Mouse (Mus musculus): Measurements from ENCODE around the gene Gde1. TPM values are rescaled to one million over a fixed set of nuclear protein-coding genes. Genes with fewer than 3 reads are reported as not detected.

The Gde1 gene
- polyA plus RNA-seq (2015; fragmentation: Nextera tagmentation; extraction: Ambion mirVana), result 78.2 and 80.9 TPM in 2 replicates

GRCm38 (mm10) chr7:118705101-118705961 is at the start of gene Gde1:
Gene Gde1, minus strand, starts transcription at chr7:118705778.
- Histone ChIP-seq H3K36me3 (no peaks in the 10 kb centered on the region), H3K27me3 (no peaks in the 10 kb centered on the region), H3K4me3 (peak within 1 kb of the TSS; percentile 92), H3K4me2 (peak within 1 kb of the TSS; percentile 85), H3K4me1 (peaks cover 18% of the 10 kb centered on the region), H3K9ac (peak within 1 kb of the TSS; percentile 86), H3K9me3 (no peaks in the 10 kb centered on the region), H3K27ac (peak within 1 kb of the TSS; percentile 82)
- ATAC-seq (ENCODE audit: insufficient number of reproducible peaks, low FRiP score, low TSS enrichment, low read depth), result peak; percentile 86
- under 1% methylated on average over 64 of the region's 66 CpGs for WGBS

- Histone ChIP-seq H3K36me3 (peaks cover 91% of the 10 kb centered on the region), H3K4me1 (no peaks in the 10 kb centered on the region), H3K27ac (no peak overlapping the region), H3K9ac (no peak overlapping the region), H3K4me3 (no peak overlapping the region), H3K9me3 (no peaks in the 10 kb centered on the region), H3K27me3 (no peaks in the 10 kb centered on the region), H3K4me2 (no peak overlapping the region)
- 80% methylated on average over 7 of the region's 7 CpGs for WGBS
- no peak for ATAC-seq (ENCODE audit: insufficient number of reproducible peaks, low FRiP score, low TSS enrichment, low read depth)
These were observed 46.0 kb upstream of the Gde1 start for GRCm38 (mm10) chr7:118751625-118752024.

GRCm38 (mm10) chr7:118749706-118750105 is 44.1 kb upstream of the Gde1 start:
- Histone ChIP-seq H3K9me3 (no peaks in the 10 kb centered on the region), H3K27ac (no peak overlapping the region), H3K27me3 (no peaks in the 10 kb centered on the region), H3K36me3 (peaks cover 93% of the 10 kb centered on the region), H3K4me2 (no peak overlapping the region), H3K4me1 (no peaks in the 10 kb centered on the region), H3K9ac (no peak overlapping the region), H3K4me3 (no peak overlapping the region)
- 87% methylated on average over 8 of the region's 8 CpGs for WGBS
- ATAC-seq (ENCODE audit: insufficient number of reproducible peaks, low FRiP score, low TSS enrichment, low read depth), result no peak

GRCm38 (mm10) chr7:118747891-118748672 is 42.5 kb upstream of the Gde1 start:
- Histone ChIP-seq H3K9me3 (no peaks in the 10 kb centered on the region), H3K27me3 (no peaks in the 10 kb centered on the region), H3K9ac (no peak overlapping the region), H3K27ac (no peak overlapping the region), H3K4me1 (no peaks in the 10 kb centered on the region), H3K36me3 (peaks cover 89% of the 10 kb centered on the region), H3K4me2 (no peak overlapping the region), H3K4me3 (no peak overlapping the region)
- 88% methylated on average over 12 of the region's 12 CpGs for WGBS
- ATAC-seq (ENCODE audit: insufficient number of reproducible peaks, low FRiP score, low TSS enrichment, low read depth), result no peak

- WGBS, result 88% methylated on average over 5 of the region's 5 CpGs
- H3K9ac ChIP-seq, result no peak overlapping the region
- no peak overlapping the region for H3K4me3 ChIP-seq
- no peaks in the 10 kb centered on the region for H3K27me3 ChIP-seq
- H3K27ac ChIP-seq, result no peak overlapping the region
- H3K9me3 ChIP-seq, result no peaks in the 10 kb centered on the region
- no peak overlapping the region for H3K4me2 ChIP-seq
- peaks cover 57% of the 10 kb centered on the region for H3K36me3 ChIP-seq
- H3K4me1 ChIP-seq, result peaks cover 12% of the 10 kb centered on the region
- ATAC-seq (ENCODE audit: insufficient number of reproducible peaks, low FRiP score, low TSS enrichment, low read depth), result no peak
These were observed 39.2 kb upstream of the Gde1 start for GRCm38 (mm10) chr7:118744766-118745165.

- Histone ChIP-seq H3K9ac (no peak overlapping the region), H3K36me3 (peaks cover 32% of the 10 kb centered on the region), H3K4me3 (no peak overlapping the region), H3K9me3 (no peaks in the 10 kb centered on the region), H3K27ac (no peak overlapping the region), H3K27me3 (no peaks in the 10 kb centered on the region), H3K4me1 (peaks cover 12% of the 10 kb centered on the region), H3K4me2 (no peak overlapping the region)
- no peak for ATAC-seq (ENCODE audit: insufficient number of reproducible peaks, low FRiP score, low TSS enrichment, low read depth)
- WGBS, result 82% methylated on average over 6 of the region's 6 CpGs
These were observed 36.7 kb upstream of the Gde1 start for GRCm38 (mm10) chr7:118742278-118742677.

- peak overlapping the region; percentile 55 for H3K4me2 ChIP-seq
- H3K4me1 ChIP-seq, result peaks cover 12% of the 10 kb centered on the region
- H3K36me3 ChIP-seq, result peaks cover 18% of the 10 kb centered on the region
- no peaks in the 10 kb centered on the region for H3K27me3 ChIP-seq
- peak overlapping the region; percentile 73 for H3K27ac ChIP-seq
- H3K9me3 ChIP-seq, result no peaks in the 10 kb centered on the region
- 3% methylated on average over 41 of the region's 41 CpGs for WGBS
- peak overlapping the region; percentile 58 for H3K9ac ChIP-seq
- ATAC-seq (ENCODE audit: insufficient number of reproducible peaks, low FRiP score, low TSS enrichment, low read depth), result peak; percentile 93
- peak overlapping the region; percentile 82 for H3K4me3 ChIP-seq
These were observed 35.2 kb upstream of the Gde1 start for GRCm38 (mm10) chr7:118740532-118741338.

GRCm38 (mm10) chr7:118739975-118740531 is 34.5 kb upstream of the Gde1 start, which contains the start of gene Vps35l:
Gene Vps35l, plus strand, starts transcription at chr7:118740226.
- Histone ChIP-seq H3K36me3 (peaks cover 13% of the 10 kb centered on the region), H3K27ac (peak within 1 kb of the TSS; percentile 73), H3K4me2 (peak within 1 kb of the TSS; percentile 55), H3K9ac (peak within 1 kb of the TSS; percentile 58), H3K4me1 (peaks cover 12% of the 10 kb centered on the region), H3K27me3 (no peaks in the 10 kb centered on the region), H3K4me3 (peak within 1 kb of the TSS; percentile 82), H3K9me3 (no peaks in the 10 kb centered on the region)
- peak; percentile 79 for ATAC-seq (ENCODE audit: insufficient number of reproducible peaks, low FRiP score, low TSS enrichment, low read depth)
- 3% methylated on average over 15 of the region's 16 CpGs for WGBS

GRCm38 (mm10) chr7:118738730-118739129 is 33.2 kb upstream of the Gde1 start:
- ATAC-seq (ENCODE audit: insufficient number of reproducible peaks, low FRiP score, low TSS enrichment, low read depth), result no peak
- Histone ChIP-seq H3K4me3 (no peak overlapping the region), H3K9me3 (no peaks in the 10 kb centered on the region), H3K9ac (no peak overlapping the region), H3K27me3 (no peaks in the 10 kb centered on the region), H3K4me1 (peaks cover 12% of the 10 kb centered on the region), H3K4me2 (no peak overlapping the region), H3K27ac (no peak overlapping the region), H3K36me3 (peaks cover 8% of the 10 kb centered on the region; the same call in 1 of the 2 replicates)
- WGBS, result 67% methylated on average over 1 of the region's 1 CpGs

- peaks cover 48% of the 10 kb centered on the region for H3K36me3 ChIP-seq
- 86% methylated on average over 13 of the region's 13 CpGs for WGBS
These were observed 27.6 kb upstream of the Gde1 start for GRCm38 (mm10) chr7:118733225-118733624.

GRCm38 (mm10) chr7:118731781-118732180 is 26.2 kb upstream of the Gde1 start:
- Histone ChIP-seq H3K4me2 (no peak overlapping the region), H3K36me3 (peaks cover 63% of the 10 kb centered on the region)
- ATAC-seq (ENCODE audit: insufficient number of reproducible peaks, low FRiP score, low TSS enrichment, low read depth), result no peak

More at GRCm38 (mm10) chr7:118733225-118733624, 27.6 kb upstream of the Gde1 start:
- Histone ChIP-seq H3K4me1 (no peaks in the 10 kb centered on the region), H3K4me3 (no peak overlapping the region), H3K9me3 (no peaks in the 10 kb centered on the region), H3K27ac (no peak overlapping the region), H3K27me3 (no peaks in the 10 kb centered on the region), H3K4me2 (no peak overlapping the region), H3K9ac (no peak overlapping the region)
- no peak for ATAC-seq (ENCODE audit: insufficient number of reproducible peaks, low FRiP score, low TSS enrichment, low read depth)

More at GRCm38 (mm10) chr7:118731781-118732180, 26.2 kb upstream of the Gde1 start:
- WGBS, result 82% methylated on average over 3 of the region's 3 CpGs
- Histone ChIP-seq H3K27ac (no peak overlapping the region), H3K9me3 (no peaks in the 10 kb centered on the region), H3K27me3 (no peaks in the 10 kb centered on the region), H3K4me3 (no peak overlapping the region), H3K9ac (no peak overlapping the region), H3K4me1 (no peaks in the 10 kb centered on the region)
